Mouse (Mus musculus) heart, postnatal 14 days (tissue): Measurements from ENCODE around the gene Fabp1. TPM values are rescaled to one million over a fixed set of nuclear protein-coding genes. Genes with fewer than 3 reads are reported as not detected.

Experiments used
- total RNA-seq, 2 experiments: library from RNA; stranded (reverse); gene quantifications; 2 replicates each; pipeline ENCODE4 v1.2.3; 2021

Gene Fabp1
- total RNA-seq, 2 experiments from 2014 or later: not detected

Other genes with a start within 250 kb of the Fabp1 start
- not detected for gene Foxi3, start 243.3 kb upstream of the Fabp1 start, total RNA-seq
- 1 to 10 TPM; 3.8 to 6.4 TPM for gene Thnsl2, start 55.4 kb upstream of the Fabp1 start, total RNA-seq
- gene Krcc1, start 71.8 kb downstream of the Fabp1 start, total RNA-seq: 10 to 100 TPM; 46.1 to 49.5 TPM
- gene Smyd1, start 122.4 kb downstream of the Fabp1 start, total RNA-seq: 100 to 1,000 TPM; 352 to 365 TPM
- gene Cd8b1, start 123.0 kb downstream of the Fabp1 start, total RNA-seq: 10 to 100 TPM in 1 of 2 experiments, under 1 TPM in 1; 0.79 to 14.4 TPM
- gene Cd8a, start 173.6 kb downstream of the Fabp1 start, total RNA-seq: 10 to 100 TPM in 1 of 2 experiments, 1 to 10 TPM in 1; 1.1 to 21.2 TPM
- gene Rmnd5a, start 240.8 kb downstream of the Fabp1 start, total RNA-seq: 10 to 100 TPM; 73.1 to 80.3 TPM